Mouse (Mus musculus) layer of hippocampus, postnatal 10 days (tissue): Measurements from ENCODE around the gene Slc44a5. TPM values are rescaled to one million over a fixed set of nuclear protein-coding genes. Genes with fewer than 3 reads are reported as not detected.

ENCODE experiments used
- DNase-seq, 2 experiments: peaks; one replicate each; pipeline ENCODE4 v3.0.0; 2021; ENCODE audit warnings: low spot score in 2 of 2
- total RNA-seq, 2 experiments: library from RNA; stranded (reverse); gene quantifications; 2 replicates each; pipeline ENCODE4 v1.2.3; 2021

Gene Slc44a5
- total RNA-seq, 2 experiments from 2014 or later, result 45.5 to 48.6 TPM

- no peak for DNase-seq
These were observed 237.3 kb downstream of the Slc44a5 start for GRCm38 (mm10) chr3:154210431-154211055.

- DNase-seq, result no peak
These were observed 239.3 kb downstream of the Slc44a5 start for GRCm38 (mm10) chr3:154212551-154212950.

- DNase-seq, result no peak
These were observed 242.1 kb downstream of the Slc44a5 start for GRCm38 (mm10) chr3:154215309-154215708.

GRCm38 (mm10) chr3:154215779-154216178 is 242.5 kb downstream of the Slc44a5 start:
- DNase-seq, result no peak

- DNase-seq, result no peak
These were observed 248.9 kb downstream of the Slc44a5 start for GRCm38 (mm10) chr3:154222141-154222591.

GRCm38 (mm10) chr3:154222688-154223087 is 249.5 kb downstream of the Slc44a5 start:
- no peak for DNase-seq

GRCm38 (mm10) chr3:154226100-154226752 is 253.0 kb downstream of the Slc44a5 start:
- DNase-seq, result peak; percentile 85 to 89

- no peak for DNase-seq
These were observed 271.7 kb downstream of the Slc44a5 start for GRCm38 (mm10) chr3:154244932-154245331.

GRCm38 (mm10) chr3:154251486-154251885 is 278.2 kb downstream of the Slc44a5 start:
- DNase-seq, result no peak

GRCm38 (mm10) chr3:154252219-154252618 is 279.0 kb downstream of the Slc44a5 start:
- DNase-seq, result no peak

- DNase-seq, result peak in 1 of 2 experiments; percentile 19
These were observed 281.0 kb downstream of the Slc44a5 start for GRCm38 (mm10) chr3:154254187-154254586.

GRCm38 (mm10) chr3:154257312-154257711 is 284.1 kb downstream of the Slc44a5 start:
- no peak for DNase-seq

GRCm38 (mm10) chr3:154268313-154268712 is 295.1 kb downstream of the Slc44a5 start:
- no peak for DNase-seq

GRCm38 (mm10) chr3:154269757-154270366 is 296.6 kb downstream of the Slc44a5 start:
- peak; percentile 88 for DNase-seq

- no peak for DNase-seq
These were observed 301.4 kb downstream of the Slc44a5 start for GRCm38 (mm10) chr3:154274681-154275080.

- no peak for DNase-seq
These were observed 311.0 kb downstream of the Slc44a5 start for GRCm38 (mm10) chr3:154284260-154284659.

- DNase-seq, result no peak
These were observed 312.1 kb downstream of the Slc44a5 start for GRCm38 (mm10) chr3:154285351-154285750.

- no peak for DNase-seq
These were observed 314.0 kb downstream of the Slc44a5 start for GRCm38 (mm10) chr3:154287217-154287616.

GRCm38 (mm10) chr3:154288429-154289069 is 315.3 kb downstream of the Slc44a5 start:
- DNase-seq, result no peak

- no peak for DNase-seq
These were observed 317.1 kb downstream of the Slc44a5 start for GRCm38 (mm10) chr3:154290351-154290750.

GRCm38 (mm10) chr3:154292126-154292525 is 318.9 kb downstream of the Slc44a5 start:
- DNase-seq, result no peak
